Mouse (Mus musculus) myocyte (in vitro differentiated cells): Measurements from ENCODE around the gene March1. TPM values are rescaled to one million over a fixed set of nuclear protein-coding genes. Genes with fewer than 3 reads are reported as not detected.

Source experiments
- H3K27me3 ChIP-seq: one replicate; pipeline ENCODE4 v1.6.1; 2011; ENCODE audit not compliant: control insufficient read depth, insufficient read depth, insufficient read length
- H3K36me3 ChIP-seq: one replicate; pipeline ENCODE4 v1.6.1; 2011; ENCODE audit not compliant: control insufficient read depth, insufficient read depth
- H3K4me2 ChIP-seq: one replicate; pipeline ENCODE4 v1.6.1; 2011; ENCODE audit warnings: low read depth, control low read depth
- H3K4me3 ChIP-seq: one replicate; pipeline ENCODE4 v1.5.1; 2011; ENCODE audit warnings: mild to moderate bottlenecking, control low read depth, moderate library complexity
- H3K79me2 ChIP-seq: one replicate; pipeline ENCODE4 v1.6.1; 2011; ENCODE audit not compliant: control insufficient read depth, insufficient read depth
- H3ac ChIP-seq: one replicate; pipeline ENCODE4 v1.6.1; 2011; ENCODE audit not compliant: control insufficient read depth, insufficient read length
- CEBPB ChIP-seq: IDR thresholded peaks from 2 replicates; pipeline ENCODE4 v1.6.1; 2011; ENCODE audit warnings: mild to moderate bottlenecking, moderate library complexity; ENCODE audit not compliant: poor library complexity, insufficient read depth, severe bottlenecking
- E2F4 ChIP-seq: IDR thresholded peaks from one replicate; pipeline ENCODE4 v1.6.1; 2011; ENCODE audit warnings: mild to moderate bottlenecking, control low read depth, moderate library complexity; ENCODE audit not compliant: insufficient read depth
- MAX ChIP-seq: IDR thresholded peaks from one replicate; pipeline ENCODE4 v1.6.1; 2011; ENCODE audit warnings: low read depth, mild to moderate bottlenecking, control low read depth
- MYOD1 ChIP-seq, 3 experiments: IDR thresholded peaks; one replicate each; pipeline ENCODE4 v1.6.1; 2011; ENCODE audit warnings: control low read depth in 2 of 3, low read depth in 2 of 3, mild to moderate bottlenecking in 2 of 3, moderate library complexity in 1 of 3; ENCODE audit not compliant: insufficient read length in 2 of 3, control insufficient read depth in 1 of 3
- MYOG ChIP-seq, 3 experiments: IDR thresholded peaks; one replicate each; pipeline ENCODE4 v1.6.1; 2011; ENCODE audit warnings: control low read depth in 2 of 3, low read depth in 2 of 3, mild to moderate bottlenecking in 2 of 3; ENCODE audit not compliant: insufficient read length in 2 of 3, control insufficient read depth in 1 of 3, insufficient read depth in 1 of 3
- POLR2A ChIP-seq: IDR thresholded peaks from one replicate; pipeline ENCODE4 v1.6.1; 2011; ENCODE audit warnings: low read depth, mild to moderate bottlenecking, control low read depth, moderate library complexity; ENCODE audit not compliant: insufficient read length
- POLR2AphosphoS2 ChIP-seq: IDR thresholded peaks from one replicate; pipeline ENCODE4 v1.6.1; 2011; ENCODE audit warnings: low read depth, control low read depth; ENCODE audit not compliant: insufficient read length
- REST ChIP-seq: IDR thresholded peaks from one replicate; pipeline ENCODE4 v1.6.1; 2011; ENCODE audit warnings: mild to moderate bottlenecking, control low read depth, moderate library complexity; ENCODE audit not compliant: insufficient read depth, insufficient read length
- SRF ChIP-seq: IDR thresholded peaks from one replicate; pipeline ENCODE4 v1.6.1; 2011; ENCODE audit warnings: low read depth; ENCODE audit not compliant: control insufficient read depth, insufficient read length
- TCF12 ChIP-seq: IDR thresholded peaks from one replicate; pipeline ENCODE4 v1.6.1; 2011; ENCODE audit warnings: mild to moderate bottlenecking, control low read depth; ENCODE audit not compliant: poor library complexity, insufficient read depth, severe bottlenecking
- TCF3 ChIP-seq: IDR thresholded peaks from one replicate; pipeline ENCODE4 v1.6.1; 2011; ENCODE audit warnings: low read depth, control low read depth; ENCODE audit not compliant: insufficient read length
- USF1 ChIP-seq: IDR thresholded peaks from one replicate; pipeline ENCODE4 v1.6.1; 2011; ENCODE audit warnings: low read depth, mild to moderate bottlenecking, control low read depth, moderate library complexity
- polyA plus RNA-seq: library from polyadenylated mRNA; unstranded; fragments of >200 nt; fragmentation: generic; extraction: Trizol; gene quantifications from one replicate; pipeline ENCODE4 v1.2.1, GENCODE M21; 2012; ENCODE audit warnings: missing spikeins

Gene March1
- polyA plus RNA-seq = 0.06 TPM

GRCm38 (mm10) chr8:65617871-65618751 is at the start of gene March1:
March1 (plus strand) TSS chr8:65617900.
- H3K79me2 ChIP-seq = no peaks in the 10 kb centered on the region
- no peaks in the 10 kb centered on the region for H3K27me3 ChIP-seq
- no peaks in the 10 kb centered on the region for H3K36me3 ChIP-seq
- H3K4me2 ChIP-seq = peak within 1 kb of the TSS; percentile 38
- TF ChIP-seq E2F4 (no peak), MAX (no peak), MYOG (IDR thresholded peaks at IDR 0.05; ENCODE audit: control insufficient read depth in 1 of 3, insufficient read depth in 1 of 3, insufficient read length in 2 of 3, low read depth in 2 of 3) (no peak), USF1 (no peak), POLR2AphosphoS2 (no peak), REST (no peak), TCF12 (no peak), CEBPB (no peak), MYOD1 (IDR thresholded peaks at IDR 0.05; ENCODE audit: control insufficient read depth in 1 of 3, insufficient read length in 2 of 3, low read depth in 2 of 3) (no peak), TCF3 (no peak), SRF (no peak), POLR2A (no peak)
- H3K4me3 ChIP-seq = peak within 1 kb of the TSS; percentile 6
- no peak within 1 kb of the TSS for H3ac ChIP-seq

DNA sequence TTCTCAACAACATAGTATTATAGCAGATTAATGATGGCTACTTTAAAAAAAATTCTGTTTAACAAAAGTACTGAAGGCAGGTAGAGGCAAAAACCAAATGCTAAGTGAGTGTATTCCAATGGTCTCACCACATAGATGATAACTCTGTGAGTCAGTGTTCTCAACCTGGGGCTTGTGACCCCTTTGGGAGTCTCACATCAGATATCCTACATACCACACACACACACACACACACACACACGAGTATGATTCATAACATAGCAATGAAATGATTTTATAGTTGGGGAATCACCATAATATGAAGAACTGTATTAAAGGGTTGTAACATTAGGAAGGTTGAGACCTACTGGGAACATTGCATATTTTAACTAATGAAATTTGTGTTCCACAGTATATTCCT is 30.8 kb upstream of the March1 start:
- H3K79me2 ChIP-seq = no peaks in the 10 kb centered on the region

DNA sequence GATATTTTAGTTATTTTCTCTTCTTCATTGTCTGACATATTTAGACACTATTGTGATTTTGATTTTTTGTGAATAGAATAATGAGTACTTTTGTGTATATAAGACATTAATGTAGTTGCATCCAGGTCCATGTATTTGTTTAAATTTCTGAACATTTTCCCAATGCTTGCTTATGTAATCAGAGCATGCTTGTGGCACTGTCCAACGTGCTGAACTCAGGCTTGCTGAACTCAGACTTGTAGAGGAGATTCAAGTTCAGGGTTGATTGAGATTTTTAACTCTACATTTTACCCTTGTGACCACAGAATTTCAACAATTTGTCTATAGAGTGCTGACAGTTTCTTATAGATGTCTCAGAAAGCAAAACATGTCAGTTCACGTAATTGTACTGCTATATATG is 14.5 kb upstream of the March1 start:
- H3K4me2 ChIP-seq = no peak overlapping the region
- TF ChIP-seq REST (peak; percentile 86), MYOD1 (IDR thresholded peaks at IDR 0.05; ENCODE audit: control insufficient read depth in 1 of 3, insufficient read length in 2 of 3, low read depth in 2 of 3) (no peak)
- H3K79me2 ChIP-seq = no peaks in the 10 kb centered on the region
- H3K27me3 ChIP-seq = no peaks in the 10 kb centered on the region
- H3K36me3 ChIP-seq = no peaks in the 10 kb centered on the region
- no peak overlapping the region for H3K4me3 ChIP-seq
- no peak overlapping the region for H3ac ChIP-seq

More for the DNA sequence above, 30.8 kb upstream of the March1 start:
- no peak for TF ChIP-seq TCF3
- H3K4me3 ChIP-seq = no peak overlapping the region
- no peak overlapping the region for H3K4me2 ChIP-seq
- H3K27me3 ChIP-seq = no peaks in the 10 kb centered on the region
- no peaks in the 10 kb centered on the region for H3K36me3 ChIP-seq
- H3ac ChIP-seq = no peak overlapping the region

DNA sequence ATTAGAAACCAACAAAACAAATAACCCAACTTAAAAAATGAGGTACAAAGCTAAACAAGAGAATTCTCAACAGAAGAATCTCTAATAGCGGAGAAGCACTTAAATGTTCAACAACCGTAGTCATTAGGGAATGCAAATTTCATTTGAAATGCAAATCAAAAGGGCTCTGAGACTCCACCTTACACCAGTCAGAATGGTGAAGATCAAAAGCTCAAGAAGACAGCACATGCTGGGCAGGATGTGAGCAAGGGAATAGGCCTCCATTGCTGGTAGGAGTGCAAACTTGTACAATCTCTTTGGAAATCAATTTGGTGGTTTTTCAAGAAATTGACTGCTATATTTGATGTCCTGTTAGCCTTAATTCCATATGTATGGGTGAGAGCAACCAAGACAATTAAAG is 8.2 kb upstream of the March1 start:
- no peaks in the 10 kb centered on the region for H3K36me3 ChIP-seq
- no peak overlapping the region for H3K4me2 ChIP-seq
- no peak for TF ChIP-seq SRF
- no peak for TF ChIP-seq POLR2AphosphoS2
- H3ac ChIP-seq = no peak overlapping the region
- H3K4me3 ChIP-seq = no peak overlapping the region
- H3K79me2 ChIP-seq = no peaks in the 10 kb centered on the region
- H3K27me3 ChIP-seq = no peaks in the 10 kb centered on the region

DNA sequence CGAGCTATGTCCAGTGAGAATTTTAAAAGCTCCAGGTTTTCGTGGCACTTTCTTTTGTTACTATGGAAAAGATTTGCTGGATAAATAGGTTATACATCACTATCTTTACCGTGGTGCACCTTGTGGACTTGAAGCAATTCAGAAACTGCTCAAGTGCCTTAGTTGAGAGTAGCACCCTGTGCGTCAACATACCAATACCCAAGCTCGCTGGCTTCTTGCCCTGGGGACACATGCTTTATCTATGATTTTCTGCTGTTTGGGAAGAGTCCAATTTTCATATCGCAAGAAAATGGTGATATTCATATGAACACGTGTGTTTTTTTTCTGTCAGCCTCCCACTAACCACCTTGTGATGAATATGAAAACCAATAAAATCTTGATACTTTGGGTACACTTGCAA is 1.3 kb downstream of the March1 start:
- no peaks in the 10 kb centered on the region for H3K79me2 ChIP-seq
- no peak overlapping the region for H3K4me2 ChIP-seq
- no peaks in the 10 kb centered on the region for H3K36me3 ChIP-seq
- H3K27me3 ChIP-seq = no peaks in the 10 kb centered on the region
- no peak overlapping the region for H3K4me3 ChIP-seq
- TF ChIP-seq REST (no peak), POLR2AphosphoS2 (no peak), SRF (no peak), MYOD1 (IDR thresholded peaks at IDR 0.05; ENCODE audit: control insufficient read depth in 1 of 3, insufficient read length in 2 of 3, low read depth in 2 of 3) (no peak), MAX (no peak), TCF12 (no peak), POLR2A (no peak), E2F4 (no peak), TCF3 (no peak)
- no peak overlapping the region for H3ac ChIP-seq

DNA sequence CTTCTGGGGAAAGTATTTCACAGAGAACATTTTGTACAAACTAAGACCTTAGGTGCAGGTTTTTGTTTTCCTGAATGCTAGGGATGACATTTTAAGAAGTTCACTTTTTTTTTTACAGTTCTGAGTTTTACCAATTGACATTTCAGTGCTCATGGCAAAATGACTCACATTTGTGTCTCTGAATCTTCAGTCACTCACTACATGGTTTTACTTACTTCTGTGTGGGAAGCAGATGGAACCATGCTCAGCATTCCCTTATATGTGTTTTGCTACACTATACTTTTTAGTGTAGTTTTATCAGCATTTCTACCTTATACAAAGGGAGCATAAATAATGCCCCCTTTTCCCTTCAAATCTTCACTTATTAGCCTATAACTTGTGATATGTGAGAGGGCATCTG is 27.2 kb downstream of the March1 start:
- Histone ChIP-seq H3K27me3 (no peaks in the 10 kb centered on the region), H3K36me3 (no peaks in the 10 kb centered on the region), H3ac (no peak overlapping the region), H3K79me2 (no peaks in the 10 kb centered on the region), H3K4me3 (no peak overlapping the region), H3K4me2 (peak overlapping the region; percentile 20)
- TF ChIP-seq TCF3 (no peak), CEBPB (no peak), POLR2AphosphoS2 (no peak), E2F4 (no peak), TCF12 (no peak), MYOG (IDR thresholded peaks at IDR 0.05; ENCODE audit: control insufficient read depth in 1 of 3, insufficient read depth in 1 of 3, insufficient read length in 2 of 3, low read depth in 2 of 3) (no peak), REST (no peak)
